Mouse (Mus musculus): ENCODE data around the gene Abcc2. TPM values are rescaled to one million over a fixed set of nuclear protein-coding genes. Genes with fewer than 3 reads are reported as not detected.

The Abcc2 gene
- total and polyA plus RNA-seq, 2 experiments, result 298 to 488 TPM

GRCm38 (mm10) chr19:43795511-43795910 is 13.5 kb downstream of the Abcc2 start:
- Histone ChIP-seq H3K27me3 (ENCODE audit: control insufficient read depth, insufficient read depth, low read length) (no peaks in the 10 kb centered on the region), H3K27ac (replicated peaks; ENCODE audit: insufficient read depth, low read depth, low read length) (peak overlapping the region; percentile 90), H3K4me1 (ENCODE audit: control insufficient read depth, insufficient read depth, low read length) (peaks cover 43% of the 10 kb centered on the region), H3K4me3 (ENCODE audit: insufficient read depth, low read depth, low read length) (no peak overlapping the region), H3K9ac (ENCODE audit: low read depth, low read length) (no peak overlapping the region), H3K79me2 (ENCODE audit: control insufficient read depth, insufficient read depth, low read length) (0 out of 2 replicates have a peak, but pooled peaks cover 3% of the 10 kb centered on the region), H3K36me3 (ENCODE audit: control insufficient read depth, insufficient read depth, low read length) (peaks cover 41% of the 10 kb centered on the region)
- TF ChIP-seq POLR2A (IDR thresholded peaks at IDR 0.05; ENCODE audit: extremely low read depth, insufficient read depth, low read length) (no peak), CTCF (IDR thresholded peaks at IDR 0.05; ENCODE audit: low read depth, low read length) (no peak)
- DNase-seq (ENCODE audit: extremely low read depth, low read depth, low spot score), result peak; percentile 65
- 63% methylated on average over 8 of the region's 8 CpGs for WGBS

GRCm38 (mm10) chr19:43797216-43797615 is 15.2 kb downstream of the Abcc2 start:
- H3K79me2 ChIP-seq (ENCODE audit: control insufficient read depth, insufficient read depth, low read length), result 0 out of 2 replicates have a peak, but pooled peaks cover 3% of the 10 kb centered on the region
- TF ChIP-seq POLR2A (IDR thresholded peaks at IDR 0.05; ENCODE audit: extremely low read depth, insufficient read depth, low read length), result no peak
- no peak for TF ChIP-seq CTCF (IDR thresholded peaks at IDR 0.05; ENCODE audit: low read depth, low read length)
- peaks cover 46% of the 10 kb centered on the region for H3K36me3 ChIP-seq (ENCODE audit: control insufficient read depth, insufficient read depth, low read length)
- peak; percentile 100 for DNase-seq (ENCODE audit: extremely low read depth, low read depth, low spot score)
- peak overlapping the region; percentile 68 for H3K27ac ChIP-seq (replicated peaks; ENCODE audit: insufficient read depth, low read depth, low read length)
- H3K4me3 ChIP-seq (ENCODE audit: insufficient read depth, low read depth, low read length), result no peak overlapping the region
- peaks cover 33% of the 10 kb centered on the region for H3K4me1 ChIP-seq (ENCODE audit: control insufficient read depth, insufficient read depth, low read length)
- H3K27me3 ChIP-seq (ENCODE audit: control insufficient read depth, insufficient read depth, low read length), result no peaks in the 10 kb centered on the region
- H3K9ac ChIP-seq (ENCODE audit: low read depth, low read length), result no peak overlapping the region
- 16% methylated on average over 5 of the region's 5 CpGs for WGBS

DNA sequence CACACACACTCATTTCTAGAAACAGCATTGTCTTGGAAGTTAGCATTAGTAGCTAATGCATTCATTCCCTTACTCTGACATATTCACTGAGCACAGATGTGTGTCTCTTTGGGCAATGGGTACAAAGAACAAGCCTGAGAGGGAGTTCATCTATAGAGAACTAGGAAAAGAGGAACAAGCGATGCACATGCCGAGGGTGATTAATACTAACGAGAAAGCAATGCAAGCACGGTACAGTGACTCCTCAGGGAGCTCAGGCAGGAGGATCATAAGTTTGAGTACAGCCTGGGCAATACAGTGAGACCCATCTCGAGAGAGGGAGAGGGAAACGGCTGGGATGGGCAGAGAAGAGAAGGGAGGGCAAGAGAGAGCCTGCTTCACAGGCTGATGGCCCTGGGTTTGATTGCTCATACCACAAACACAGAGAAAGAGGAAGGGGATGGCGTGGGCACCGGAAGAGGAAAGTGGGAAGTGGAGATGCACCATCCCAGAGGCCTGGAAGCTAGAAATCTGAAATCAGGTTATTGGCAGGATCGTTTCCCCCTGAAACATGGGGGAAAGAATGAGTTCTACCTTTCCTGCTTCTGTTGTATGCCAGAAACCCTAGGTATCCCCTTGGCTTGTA is 19.5 kb downstream of the Abcc2 start:
- Histone ChIP-seq H3K27me3 (ENCODE audit: control insufficient read depth, insufficient read depth, low read length) (no peaks in the 10 kb centered on the region), H3K4me3 (ENCODE audit: insufficient read depth, low read depth, low read length) (no peak overlapping the region), H3K4me1 (ENCODE audit: control insufficient read depth, insufficient read depth, low read length) (peaks cover 12% of the 10 kb centered on the region), H3K9ac (ENCODE audit: low read depth, low read length) (no peak overlapping the region), H3K27ac (replicated peaks; ENCODE audit: insufficient read depth, low read depth, low read length) (no peak overlapping the region), H3K36me3 (ENCODE audit: control insufficient read depth, insufficient read depth, low read length) (peaks cover 84% of the 10 kb centered on the region), H3K79me2 (ENCODE audit: control insufficient read depth, insufficient read depth, low read length) (0 out of 2 replicates have a peak, but pooled peaks cover 3% of the 10 kb centered on the region)
- 81% methylated on average over 9 of the region's 9 CpGs for WGBS
- DNase-seq (ENCODE audit: extremely low read depth, low read depth, low spot score), result no peak
- no peak for TF ChIP-seq CTCF (IDR thresholded peaks at IDR 0.05; ENCODE audit: low read depth, low read length)
- no peak for TF ChIP-seq POLR2A (IDR thresholded peaks at IDR 0.05; ENCODE audit: extremely low read depth, insufficient read depth, low read length)

GRCm38 (mm10) chr19:43803866-43804265 is 21.9 kb downstream of the Abcc2 start:
- Histone ChIP-seq H3K4me3 (ENCODE audit: insufficient read depth, low read depth, low read length) (no peak overlapping the region), H3K9ac (ENCODE audit: low read depth, low read length) (no peak overlapping the region), H3K27me3 (ENCODE audit: control insufficient read depth, insufficient read depth, low read length) (no peaks in the 10 kb centered on the region), H3K27ac (replicated peaks; ENCODE audit: insufficient read depth, low read depth, low read length) (no peak overlapping the region), H3K36me3 (ENCODE audit: control insufficient read depth, insufficient read depth, low read length) (peaks cover 86% of the 10 kb centered on the region), H3K4me1 (ENCODE audit: control insufficient read depth, insufficient read depth, low read length) (peaks cover 12% of the 10 kb centered on the region), H3K79me2 (ENCODE audit: control insufficient read depth, insufficient read depth, low read length) (0 out of 2 replicates have a peak, but pooled peaks cover 3% of the 10 kb centered on the region)
- DNase-seq (ENCODE audit: extremely low read depth, low read depth, low spot score), result no peak
- no peak for TF ChIP-seq POLR2A (IDR thresholded peaks at IDR 0.05; ENCODE audit: extremely low read depth, insufficient read depth, low read length)
- no peak for TF ChIP-seq CTCF (IDR thresholded peaks at IDR 0.05; ENCODE audit: low read depth, low read length)
- 83% methylated on average over 10 of the region's 10 CpGs for WGBS

- peak; percentile 54 for DNase-seq (ENCODE audit: extremely low read depth, low read depth, low spot score)
- peaks cover 82% of the 10 kb centered on the region for H3K36me3 ChIP-seq (ENCODE audit: control insufficient read depth, insufficient read depth, low read length)
- 69% methylated on average over 4 of the region's 4 CpGs for WGBS
- no peak overlapping the region for H3K9ac ChIP-seq (ENCODE audit: low read depth, low read length)
- peak overlapping the region; percentile 36 for H3K27ac ChIP-seq (replicated peaks; ENCODE audit: insufficient read depth, low read depth, low read length)
- peaks cover 44% of the 10 kb centered on the region for H3K4me1 ChIP-seq (ENCODE audit: control insufficient read depth, insufficient read depth, low read length)
- H3K4me3 ChIP-seq (ENCODE audit: insufficient read depth, low read depth, low read length), result no peak overlapping the region
- H3K27me3 ChIP-seq (ENCODE audit: control insufficient read depth, insufficient read depth, low read length), result no peaks in the 10 kb centered on the region
- TF ChIP-seq POLR2A (IDR thresholded peaks at IDR 0.05; ENCODE audit: extremely low read depth, insufficient read depth, low read length) (no peak), CTCF (IDR thresholded peaks at IDR 0.05; ENCODE audit: low read depth, low read length) (no peak)
- no peaks in the 10 kb centered on the region for H3K79me2 ChIP-seq (ENCODE audit: control insufficient read depth, insufficient read depth, low read length)
Observed at GRCm38 (mm10) chr19:43809331-43809730, 27.3 kb downstream of the Abcc2 start.

DNA sequence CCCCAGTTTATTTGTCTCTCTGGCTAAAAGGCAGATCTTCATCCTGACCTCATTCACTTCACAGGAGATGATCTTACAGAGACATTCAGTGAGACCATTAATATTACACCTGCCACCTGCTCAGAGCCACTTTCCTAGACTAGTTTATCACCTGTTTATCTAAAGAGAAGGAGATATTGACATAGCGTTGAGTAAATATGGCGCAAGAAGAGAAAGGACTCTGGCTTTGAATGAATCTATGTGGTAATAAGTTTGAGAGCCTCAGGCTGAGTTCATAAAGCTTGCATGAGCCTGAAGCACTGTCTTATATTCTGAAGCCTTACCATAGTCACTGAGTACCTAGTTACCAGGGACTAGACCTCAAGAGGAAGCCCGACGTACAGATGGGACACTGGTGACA is 29.4 kb downstream of the Abcc2 start:
- H3K79me2 ChIP-seq (ENCODE audit: control insufficient read depth, insufficient read depth, low read length), result no peaks in the 10 kb centered on the region; the same call in 1 of the 2 replicates
- DNase-seq (ENCODE audit: extremely low read depth, low read depth, low spot score), result peak; percentile 95
- WGBS, result 31% methylated on average over 4 of the region's 4 CpGs
- no peak for TF ChIP-seq POLR2A (IDR thresholded peaks at IDR 0.05; ENCODE audit: extremely low read depth, insufficient read depth, low read length)
- no peak for TF ChIP-seq CTCF (IDR thresholded peaks at IDR 0.05; ENCODE audit: low read depth, low read length)
- H3K4me1 ChIP-seq (ENCODE audit: control insufficient read depth, insufficient read depth, low read length), result peaks cover 45% of the 10 kb centered on the region
- H3K36me3 ChIP-seq (ENCODE audit: control insufficient read depth, insufficient read depth, low read length), result peaks cover 83% of the 10 kb centered on the region
- H3K4me3 ChIP-seq (ENCODE audit: insufficient read depth, low read depth, low read length), result no peak overlapping the region
- H3K27me3 ChIP-seq (ENCODE audit: control insufficient read depth, insufficient read depth, low read length), result no peaks in the 10 kb centered on the region
- no peak overlapping the region; the same call in 1 of the 2 replicates for H3K9ac ChIP-seq (ENCODE audit: low read depth, low read length)
- peak overlapping the region; percentile 76 for H3K27ac ChIP-seq (replicated peaks; ENCODE audit: insufficient read depth, low read depth, low read length)

Measured in liver, adult 2 months (tissue).